Mouse (Mus musculus) lung, postnatal 0 days (tissue): ENCODE data around the gene Psma5. TPM values are rescaled to one million over a fixed set of nuclear protein-coding genes. Genes with fewer than 3 reads are reported as not detected.
A peak's percentile ranks its signal among the peaks of the same experiment; 100 is the strongest.

Source experiments
- ATAC-seq: fragments of 200-750 bp; cut with Nextera tagmentation; 2 replicates; pipeline ENCODE4 v1.8.0; 2017; ENCODE audit warnings: moderate library complexity
- DNase-seq: peaks from one replicate; pipeline ENCODE4 v3.0.0-alpha.2; 2016; ENCODE audit warnings: low spot score
- H3K27ac ChIP-seq: fragments of 300-500 bp; sonication (generic); 2 replicates; pipeline ENCODE4 v1.5.1; 2014; ENCODE audit warnings: antibody characterized with exemption, mild to moderate bottlenecking, low read length, mixed read lengths
- H3K27me3 ChIP-seq: fragments of 300-500 bp; sonication (generic); replicated peaks from 2 replicates; pipeline ENCODE4 v1.6.1; 2014; ENCODE audit warnings: low read length, mixed read lengths; ENCODE audit not compliant: insufficient read depth
- H3K36me3 ChIP-seq: fragments of 300-500 bp; sonication (generic); 2 replicates; pipeline ENCODE4 v1.6.1; 2014; ENCODE audit warnings: low read length, mixed read lengths; ENCODE audit not compliant: insufficient read depth
- H3K4me1 ChIP-seq: fragments of 300-500 bp; sonication (generic); 2 replicates; pipeline ENCODE4 v1.6.1; 2014; ENCODE audit warnings: antibody characterized with exemption, low read depth, low read length, mixed read lengths; ENCODE audit not compliant: insufficient read depth
- H3K4me2 ChIP-seq: fragments of 300-500 bp; sonication (generic); replicated peaks from 2 replicates; pipeline ENCODE4 v1.6.1; 2014; ENCODE audit warnings: low read depth, mild to moderate bottlenecking, low read length, moderate library complexity, mixed read lengths
- H3K4me3 ChIP-seq: fragments of 300-500 bp; sonication (generic); 2 replicates; pipeline ENCODE4 v1.5.1; 2014; ENCODE audit warnings: low read depth, low read length
- H3K9ac ChIP-seq: fragments of 300-500 bp; sonication (generic); replicated peaks from 2 replicates; pipeline ENCODE4 v1.6.1; 2014; ENCODE audit warnings: low read depth, mild to moderate bottlenecking
- H3K9me3 ChIP-seq: fragments of 300-500 bp; sonication (generic); 2 replicates; pipeline ENCODE4 v1.6.1; 2016; ENCODE audit warnings: low read length, mixed read lengths
- CTCF ChIP-seq: IDR thresholded peaks from 2 replicates; pipeline ENCODE4 v1.5.1; 2016; ENCODE audit warnings: antibody characterized with exemption, mild to moderate bottlenecking
- EP300 ChIP-seq: IDR thresholded peaks from 2 replicates; pipeline ENCODE4 v1.6.1; 2016; ENCODE audit warnings: antibody characterized with exemption, mild to moderate bottlenecking, control low read depth
- WGBS: fragments of 180-500 bp; shearing (Covaris S2); extraction: QIAGEN DNeasy Blood & Tissue Kit; methylation state at CpG from one replicate; pipeline ENCODE4 v1.1.7; 2014; 5-methylcytosine and 5-hydroxymethylcytosine counted together
- polyA plus RNA-seq: library from polyadenylated mRNA; unstranded; fragments of >200 nt; fragmentation: Nextera tagmentation; extraction: Ambion mirVana; gene quantifications from 2 replicates; pipeline ENCODE4 v1.2.1, GENCODE M21; 2015

Psma5 gene
- polyA plus RNA-seq, 1 experiment from 2014 or later: 163 TPM

GRCm38 (mm10) chr3:108313138-108313537 is 56.4 kb downstream of the Psma5 start:
- no peaks in the 10 kb centered on the region for H3K27me3 ChIP-seq
- H3K36me3 ChIP-seq: no peaks in the 10 kb centered on the region
- no peak overlapping the region for H3K4me2 ChIP-seq
- H3K27ac ChIP-seq: no peak overlapping the region
- no peak overlapping the region for H3K9ac ChIP-seq
- no peak for TF ChIP-seq CTCF
- H3K4me3 ChIP-seq: no peak overlapping the region
- no peak for ATAC-seq
- 82% methylated on average over 4 of the region's 4 CpGs for whole genome bisulfite sequencing
- H3K9me3 ChIP-seq: no peaks in the 10 kb centered on the region
- peaks cover 9% of the 10 kb centered on the region; the same call in 1 of the 2 replicates for H3K4me1 ChIP-seq
- DNase-seq: no peak

- ATAC-seq (peak; percentile 30; the same call in 1 of the 2 replicates), DNase-seq (peak; percentile 58)
- H3K9ac ChIP-seq: no peak overlapping the region
- no peaks in the 10 kb centered on the region for H3K36me3 ChIP-seq
- H3K27ac ChIP-seq: peak overlapping the region; percentile 1; the same call in 1 of the 2 replicates
- 60% methylated on average over 8 of the region's 8 CpGs for WGBS
- no peaks in the 10 kb centered on the region for H3K27me3 ChIP-seq
- H3K4me3 ChIP-seq: no peak overlapping the region
- H3K4me1 ChIP-seq: peaks cover 9% of the 10 kb centered on the region; the same call in 1 of the 2 replicates
- no peak overlapping the region for H3K4me2 ChIP-seq
- no peaks in the 10 kb centered on the region for H3K9me3 ChIP-seq
- TF ChIP-seq EP300 (no peak), CTCF (peak; percentile 27; the same call in 1 of the 2 replicates)
These were observed 57.4 kb downstream of the Psma5 start for GRCm38 (mm10) chr3:108314038-108314675.

GRCm38 (mm10) chr3:108318517-108318916 is 61.8 kb downstream of the Psma5 start:
- H3K27me3 ChIP-seq: no peaks in the 10 kb centered on the region

GRCm38 (mm10) chr3:108321671-108322070 is 64.9 kb downstream of the Psma5 start:
- H3K27me3 ChIP-seq: no peaks in the 10 kb centered on the region
- H3K27ac ChIP-seq: no peak overlapping the region
- H3K4me2 ChIP-seq: no peak overlapping the region
- WGBS: 61% methylated on average over 4 of the region's 4 CpGs
- DNase-seq: peak; percentile 48
- H3K9ac ChIP-seq: no peak overlapping the region
- H3K4me3 ChIP-seq: no peak overlapping the region
- no peaks in the 10 kb centered on the region for H3K4me1 ChIP-seq
- no peaks in the 10 kb centered on the region for H3K36me3 ChIP-seq
- H3K9me3 ChIP-seq: no peaks in the 10 kb centered on the region
- TF ChIP-seq CTCF (no peak), EP300 (no peak)
- ATAC-seq: no peak

More at GRCm38 (mm10) chr3:108318517-108318916, 61.8 kb downstream of the Psma5 start:
- no peak for DNase-seq
- TF ChIP-seq EP300: no peak
- no peak for TF ChIP-seq CTCF
- ATAC-seq: no peak
- Histone ChIP-seq H3K4me3 (no peak overlapping the region), H3K27ac (no peak overlapping the region), H3K9me3 (no peaks in the 10 kb centered on the region), H3K4me1 (no peaks in the 10 kb centered on the region), H3K9ac (no peak overlapping the region), H3K4me2 (no peak overlapping the region), H3K36me3 (no peaks in the 10 kb centered on the region)
- WGBS: 70% methylated on average over 2 of the region's 2 CpGs

GRCm38 (mm10) chr3:108322136-108322535 is 65.4 kb downstream of the Psma5 start:
- H3K9ac ChIP-seq: no peak overlapping the region
- no peaks in the 10 kb centered on the region for H3K9me3 ChIP-seq
- ATAC-seq (no peak), DNase-seq (no peak)
- no peaks in the 10 kb centered on the region for H3K36me3 ChIP-seq
- H3K4me1 ChIP-seq: 0 out of 2 replicates have a peak, but pooled peaks cover under 1% of the 10 kb centered on the region
- 72% methylated on average over 4 of the region's 4 CpGs for WGBS
- no peaks in the 10 kb centered on the region for H3K27me3 ChIP-seq
- TF ChIP-seq CTCF (no peak), EP300 (no peak)
- H3K4me2 ChIP-seq: no peak overlapping the region
- H3K27ac ChIP-seq: no peak overlapping the region
- H3K4me3 ChIP-seq: no peak overlapping the region

GRCm38 (mm10) chr3:108322962-108323361 is 66.2 kb downstream of the Psma5 start:
- ATAC-seq: no peak
- no peak overlapping the region for H3K9ac ChIP-seq
- H3K9me3 ChIP-seq: no peaks in the 10 kb centered on the region
- H3K36me3 ChIP-seq: no peaks in the 10 kb centered on the region
- no peak overlapping the region for H3K4me3 ChIP-seq
- no peaks in the 10 kb centered on the region for H3K27me3 ChIP-seq
- no peak overlapping the region for H3K27ac ChIP-seq
- no peak for DNase-seq
- 0 out of 2 replicates have a peak, but pooled peaks cover 6% of the 10 kb centered on the region for H3K4me1 ChIP-seq
- 89% methylated on average over 3 of the region's 3 CpGs for WGBS
- TF ChIP-seq CTCF (no peak), EP300 (no peak)
- H3K4me2 ChIP-seq: no peak overlapping the region
